14 mouse cellular contexts compared by ENCODE assay signal in the genomic region with DNA sequence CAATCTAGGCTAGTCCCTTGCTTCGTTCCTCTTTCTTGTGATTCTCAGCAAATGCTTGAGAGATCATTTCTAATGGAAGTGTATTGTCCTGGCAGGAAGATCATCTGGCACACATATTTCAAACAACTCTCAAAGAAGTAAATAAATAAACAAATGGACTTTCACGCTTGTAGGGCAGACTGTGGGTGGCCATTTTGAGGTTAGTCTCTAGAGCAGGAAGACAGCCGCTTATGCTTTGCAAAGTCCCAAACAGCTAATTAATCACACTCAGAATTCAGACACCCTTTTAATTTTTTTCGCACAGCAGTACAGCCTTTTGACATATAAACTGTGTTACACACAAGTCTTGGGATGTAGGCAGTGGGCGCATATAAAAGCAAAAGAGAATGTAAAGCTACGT.
"Had no signal": no experiment of that assay in that cellular context is flagged by ENCODE, and none has a peak within 500 bp of the region (broad histone marks: within the 10 kb centered on the region; RNA-seq: fewer than 3 reads in every experiment).

No protein-coding gene starts in this region.

- ATAC-seq: hindbrain, postnatal 0 days; liver, postnatal 0 days; midbrain, embryonic 13.5 days had no signal

- H3K4me2 ChIP-seq: limb, embryonic 12.5 days; liver, embryonic 13.5 days; midbrain, embryonic 13.5 days; neural tube, embryonic 12.5 days had no signal

- H3K4me3 ChIP-seq: layer of hippocampus, adult 2 months; limb, embryonic 12.5 days; liver, embryonic 13.5 days; midbrain, embryonic 13.5 days; neural tube, embryonic 12.5 days had no signal

- H3K9ac ChIP-seq: limb, embryonic 12.5 days; liver, embryonic 13.5 days; liver, postnatal 0 days; midbrain, embryonic 13.5 days; neural tube, embryonic 12.5 days had no signal

- H3K4me1 ChIP-seq: liver, embryonic 13.5 days; midbrain, embryonic 13.5 days; neural tube, embryonic 12.5 days had no signal

- H3K27ac ChIP-seq: hindbrain, postnatal 0 days; layer of hippocampus, adult 2 months; limb, embryonic 12.5 days; liver, embryonic 13.5 days; midbrain, embryonic 13.5 days; neural tube, embryonic 12.5 days had no signal

- H3K9me3 ChIP-seq: limb, embryonic 12.5 days; liver, embryonic 13.5 days; midbrain, embryonic 13.5 days; neural tube, embryonic 12.5 days had no signal

- DNase-seq: kidney, adult 8-10 months; kidney, postnatal 4 days; liver; liver, embryonic 13.5 days; liver, postnatal 0 days; retina, postnatal 1 day; right cerebral cortex, postnatal 4 days; spleen, adult 18-20 months; thymus, postnatal 4 days had no signal

- H3K27me3 ChIP-seq: limb, embryonic 12.5 days; liver, embryonic 13.5 days; midbrain, embryonic 13.5 days; neural tube, embryonic 12.5 days had no signal

- H3K36me3 ChIP-seq: limb, embryonic 12.5 days; liver, embryonic 13.5 days; midbrain, embryonic 13.5 days; neural tube, embryonic 12.5 days had no signal
